Mouse (Mus musculus): ENCODE results near the gene Slf2.

GRCm38 (mm10) chr19:44902324-44902723 lies 28.6 kb upstream of the Slf2 start:
- TF ChIP-seq GATA1 (IDR thresholded peaks at IDR 0.05; ENCODE audit: borderline replicate concordance, low read length), result no peak
- TF ChIP-seq CTCF (IDR thresholded peaks at IDR 0.05; ENCODE audit: low read depth, low read length), result no peak
- TF ChIP-seq POLR2AphosphoS5 (IDR thresholded peaks at IDR 0.05; ENCODE audit: insufficient replicate concordance, low read depth, low read length), result no peak
- TF ChIP-seq TAL1 (conservative IDR thresholded peaks at IDR 0.05; ENCODE audit: low read depth, low read length), result no peak
